In the genomic region with DNA sequence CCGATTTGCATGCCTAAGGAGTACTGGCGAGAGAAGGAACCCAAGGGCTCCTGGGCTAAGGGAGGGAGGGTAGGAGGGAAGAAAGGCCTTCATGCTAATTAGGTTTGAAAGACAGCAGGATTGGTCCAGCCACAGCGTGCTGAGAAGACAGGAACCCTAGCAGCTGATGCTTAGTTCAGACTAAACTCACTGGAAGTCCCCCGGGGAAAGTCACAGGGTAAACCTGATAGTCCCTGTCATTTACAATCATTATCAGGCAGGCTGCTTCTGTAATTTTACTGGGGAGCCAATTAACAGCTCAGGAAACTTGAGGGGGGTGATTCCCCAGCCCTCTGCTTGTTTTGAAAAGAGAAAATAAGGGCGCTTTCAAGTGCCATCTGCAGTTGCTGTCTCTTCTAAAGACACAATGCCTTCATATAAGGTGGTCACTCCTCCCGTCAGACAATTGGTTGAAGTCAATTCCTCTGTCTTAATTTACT, we compare ENCODE assay signal across 12 mouse cellular contexts.
DNase-seq lines count a peak whose midpoint lies in the region; ATAC-seq and TF ChIP-seq lines count a peak whose summit lies in the region.
"Had no signal": no experiment of that assay in that cellular context is flagged by ENCODE, and none has a peak within 500 bp of the region (broad histone marks: within the 10 kb centered on the region; RNA-seq: fewer than 3 reads in every experiment).

No protein-coding gene starts in this region.

- H3K27me3 ChIP-seq in ES-Bruce4 (ENCODE audit: control insufficient read depth, insufficient read depth, low read length, poor library complexity, severe bottlenecking) = peaks cover 2% of the 10 kb centered on the region; the same call in 1 of the 2 replicates
- no peaks in the 10 kb centered on the region for H3K27me3 ChIP-seq in forebrain, embryonic 16.5 days (replicated peaks; ENCODE audit: control insufficient read depth, insufficient read depth, low read length)
- H3K27me3 ChIP-seq in midbrain, embryonic 13.5 days = peaks cover 3% of the 10 kb centered on the region; the same call in 1 of the 2 replicates

- DNase-seq in brain, embryonic 14.5 days (ENCODE audit: low read depth) = peak; percentile 92
- no peak for DNase-seq in lung, postnatal 10 days
- DNase-seq in layer of hippocampus, postnatal 25 days (ENCODE audit: extremely low spot score in 1 of 2, low spot score in 1 of 2) = no peak
- DNase-seq in lung, adult 18-20 months = no peak
- DNase-seq: adrenal gland, postnatal 14 days; cerebellum, adult 8-10 months; heart, adult 18-20 months; right cerebral cortex, postnatal 14 days had no signal

- H3K4me2 ChIP-seq in forebrain, embryonic 16.5 days (ENCODE audit: low read length) = no peak overlapping the region
- H3K4me2 ChIP-seq in midbrain, embryonic 13.5 days (replicated peaks) = no peak overlapping the region; the same call in 1 of the 2 replicates

- H3K9me3 ChIP-seq in ES-Bruce4 (replicated peaks; ENCODE audit: control insufficient read depth, insufficient read depth, low read length, poor library complexity, severe bottlenecking) = peaks cover 9% of the 10 kb centered on the region
- peaks cover 8% of the 10 kb centered on the region; the same call in 1 of the 2 replicates for H3K9me3 ChIP-seq in forebrain, embryonic 16.5 days (ENCODE audit: control insufficient read depth, low read length)
- H3K9me3 ChIP-seq in midbrain, embryonic 13.5 days = peaks cover 14% of the 10 kb centered on the region

- peak overlapping the region; percentile 86 for H3K27ac ChIP-seq in ES-Bruce4 (ENCODE audit: insufficient read depth, low read length)
- H3K27ac ChIP-seq in forebrain, embryonic 16.5 days (ENCODE audit: low read length) = no peak overlapping the region
- H3K27ac ChIP-seq in midbrain, embryonic 13.5 days = peak overlapping the region; percentile 54
- H3K27ac ChIP-seq: layer of hippocampus, adult 2 months had no signal

- TF ChIP-seq POLR2A in ES-Bruce4 (IDR thresholded peaks at IDR 0.05; ENCODE audit: insufficient read depth, low read length) = no peak
- no peak for TF ChIP-seq POLR2A in brain, embryonic 14.5 days (IDR thresholded peaks at IDR 0.05; ENCODE audit: borderline replicate concordance, extremely low read depth, insufficient read depth, insufficient read length, poor library complexity, severe bottlenecking)

- no peaks in the 10 kb centered on the region for H3K4me1 ChIP-seq in ES-Bruce4 (ENCODE audit: control insufficient read depth, insufficient read depth, low read length)
- H3K4me1 ChIP-seq in forebrain, embryonic 16.5 days (replicated peaks; ENCODE audit: control insufficient read depth, insufficient read depth, low read length) = peaks cover 9% of the 10 kb centered on the region
- peaks cover 9% of the 10 kb centered on the region for H3K4me1 ChIP-seq in midbrain, embryonic 13.5 days (replicated peaks)

- H3K36me3 ChIP-seq in ES-Bruce4 (ENCODE audit: control insufficient read depth, insufficient read depth, low read length, poor library complexity, severe bottlenecking) = no peaks in the 10 kb centered on the region
- peaks cover 2% of the 10 kb centered on the region; the same call in 1 of the 2 replicates for H3K36me3 ChIP-seq in forebrain, embryonic 16.5 days (ENCODE audit: control insufficient read depth, insufficient read depth)
- H3K36me3 ChIP-seq in midbrain, embryonic 13.5 days = no peaks in the 10 kb centered on the region

- TF ChIP-seq CTCF in ES-Bruce4 (IDR thresholded peaks at IDR 0.05; ENCODE audit: low read depth, low read length) = no peak
- no peak for TF ChIP-seq CTCF in brain, embryonic 14.5 days (IDR thresholded peaks at IDR 0.05; ENCODE audit: borderline replicate concordance, extremely low read depth, insufficient read depth, insufficient read length)

- H3K9ac ChIP-seq in ES-Bruce4 (ENCODE audit: low read depth, poor library complexity, severe bottlenecking) = peak overlapping the region; percentile 27; the same call in 1 of the 2 replicates
- no peak overlapping the region for H3K9ac ChIP-seq in forebrain, embryonic 16.5 days (replicated peaks; ENCODE audit: low read depth, low read length)
- no peak overlapping the region for H3K9ac ChIP-seq in midbrain, embryonic 13.5 days (replicated peaks)

- peak; percentile 69 for ATAC-seq in forebrain, embryonic 16.5 days
- peak; percentile 92 for ATAC-seq in midbrain, embryonic 13.5 days

- no peak overlapping the region for H3K4me3 ChIP-seq in ES-Bruce4 (ENCODE audit: low read depth, low read length)
- no peak overlapping the region for H3K4me3 ChIP-seq in forebrain, embryonic 16.5 days (replicated peaks; ENCODE audit: low read length)
- no peak overlapping the region for H3K4me3 ChIP-seq in midbrain, embryonic 13.5 days (replicated peaks)
- H3K4me3 ChIP-seq: layer of hippocampus, adult 2 months had no signal

- TF ChIP-seq EP300 in ES-Bruce4 (IDR thresholded peaks at IDR 0.05; ENCODE audit: insufficient read depth, low read depth, low read length) = peak; percentile 83

- WGBS in forebrain, embryonic 16.5 days = 1% methylated on average over 6 of the region's 6 CpGs
- WGBS in midbrain, embryonic 13.5 days = 5% methylated on average over 6 of the region's 6 CpGs
